Mouse (Mus musculus): ENCODE results near the gene Ikbke.
"Not testable (repeated sequence)": the region's sequence is repeated elsewhere in the genome, so short reads cannot be mapped to it uniquely, and the experiment has no call there.

Gene Ikbke

GRCm38 (mm10) chr1:131279456-131279776 is at the start of gene Ikbke:
Gene Ikbke, minus strand, starts transcription at chr1:131279606.
- no peak for DNase-seq (ENCODE audit: low spot score)

- DNase-seq (ENCODE audit: low spot score): not testable (repeated sequence)
Observed at GRCm38 (mm10) chr1:131329093-131329492, 49.7 kb upstream of the Ikbke start.

GRCm38 (mm10) chr1:131327167-131327566 is 47.8 kb upstream of the Ikbke start:
- DNase-seq (ENCODE audit: low spot score): no peak

- no peak for DNase-seq (ENCODE audit: low spot score)
Observed at GRCm38 (mm10) chr1:131324816-131325463, 45.5 kb upstream of the Ikbke start.

GRCm38 (mm10) chr1:131319598-131320330 is 40.4 kb upstream of the Ikbke start:
- DNase-seq (ENCODE audit: low spot score): no peak

GRCm38 (mm10) chr1:131318397-131318796 is 39.0 kb upstream of the Ikbke start:
- DNase-seq (ENCODE audit: low spot score): no peak

- DNase-seq (ENCODE audit: low spot score): no peak
Observed at GRCm38 (mm10) chr1:131317625-131318024, 38.2 kb upstream of the Ikbke start.

GRCm38 (mm10) chr1:131311284-131311683 is 31.9 kb upstream of the Ikbke start:
- DNase-seq (ENCODE audit: low spot score): no peak

- no peak for DNase-seq (ENCODE audit: low spot score)
Observed at GRCm38 (mm10) chr1:131310237-131310818, 30.9 kb upstream of the Ikbke start.

- no peak for DNase-seq (ENCODE audit: low spot score)
Observed at GRCm38 (mm10) chr1:131300750-131301149, 21.3 kb upstream of the Ikbke start.

- no peak for DNase-seq (ENCODE audit: low spot score)
Observed at GRCm38 (mm10) chr1:131299788-131300187, 20.4 kb upstream of the Ikbke start.

- DNase-seq (ENCODE audit: low spot score): no peak
Observed at GRCm38 (mm10) chr1:131299240-131299639, 19.8 kb upstream of the Ikbke start.

- no peak for DNase-seq (ENCODE audit: low spot score)
Observed at GRCm38 (mm10) chr1:131298171-131298570, 18.8 kb upstream of the Ikbke start.

- DNase-seq (ENCODE audit: low spot score): no peak
Observed at GRCm38 (mm10) chr1:131296726-131297125, 17.3 kb upstream of the Ikbke start.

- DNase-seq (ENCODE audit: low spot score): no peak
Observed at GRCm38 (mm10) chr1:131295200-131295599, 15.8 kb upstream of the Ikbke start.

GRCm38 (mm10) chr1:131293922-131294250 is 14.5 kb upstream of the Ikbke start:
- DNase-seq (ENCODE audit: low spot score): no peak

- no peak for DNase-seq (ENCODE audit: low spot score)
Observed at GRCm38 (mm10) chr1:131293221-131293921, 14.0 kb upstream of the Ikbke start.

GRCm38 (mm10) chr1:131290648-131291047 is 11.2 kb upstream of the Ikbke start:
- no peak for DNase-seq (ENCODE audit: low spot score)

GRCm38 (mm10) chr1:131288938-131289337 is 9.5 kb upstream of the Ikbke start:
- no peak for DNase-seq (ENCODE audit: low spot score)

- no peak for DNase-seq (ENCODE audit: low spot score)
Observed at GRCm38 (mm10) chr1:131287267-131287666, 7.9 kb upstream of the Ikbke start.

- no peak for DNase-seq (ENCODE audit: low spot score)
Observed at GRCm38 (mm10) chr1:131286803-131287202, 7.4 kb upstream of the Ikbke start.

GRCm38 (mm10) chr1:131284616-131285015 is 5.2 kb upstream of the Ikbke start:
- DNase-seq (ENCODE audit: low spot score): no peak

GRCm38 (mm10) chr1:131284167-131284566 is 4.8 kb upstream of the Ikbke start:
- DNase-seq (ENCODE audit: low spot score): no peak

All from urinary bladder, postnatal 10 days (tissue).